Mouse (Mus musculus) testis, adult 2 months (tissue): ENCODE results near the gene Cipc. TPM values are rescaled to one million over a fixed set of nuclear protein-coding genes. Genes with fewer than 3 reads are reported as not detected.

Source experiments
- H3K27ac ChIP-seq: fragments of 200-500 bp; 2 replicates; pipeline ENCODE4 v1.5.1; 2012; ENCODE audit warnings: low read depth, low read length; ENCODE audit not compliant: control insufficient read depth, insufficient read depth
- H3K27me3 ChIP-seq: fragments of 200-500 bp; 2 replicates; pipeline ENCODE4 v1.6.1; 2012; ENCODE audit warnings: mild to moderate bottlenecking, low read length, moderate library complexity; ENCODE audit not compliant: control insufficient read depth, insufficient read depth
- H3K36me3 ChIP-seq: fragments of 200-500 bp; 2 replicates; pipeline ENCODE4 v1.6.1; 2012; ENCODE audit warnings: mild to moderate bottlenecking, low read length; ENCODE audit not compliant: control insufficient read depth, insufficient read depth
- H3K4me1 ChIP-seq: fragments of 200-500 bp; 2 replicates; pipeline ENCODE4 v1.6.1; 2012; ENCODE audit warnings: low read length; ENCODE audit not compliant: control insufficient read depth, insufficient read depth
- H3K4me3 ChIP-seq: fragments of 200-500 bp; 2 replicates; pipeline ENCODE4 v1.5.1; 2012; ENCODE audit warnings: low read depth, mild to moderate bottlenecking, low read length, moderate library complexity, mixed read lengths; ENCODE audit not compliant: control insufficient read depth
- CTCF ChIP-seq: fragments of 200-500 bp; IDR thresholded peaks from 2 replicates; pipeline ENCODE4 v1.5.1; 2012; ENCODE audit warnings: low read depth, mild to moderate bottlenecking, inconsistent platforms, low read length, moderate library complexity; ENCODE audit not compliant: control insufficient read depth, insufficient read depth, insufficient replicate concordance
- POLR2A ChIP-seq: fragments of 200-500 bp; IDR thresholded peaks from 2 replicates; pipeline ENCODE4 v1.6.1; 2012; ENCODE audit warnings: low read depth, mild to moderate bottlenecking, inconsistent platforms, low read length, moderate library complexity; ENCODE audit not compliant: control insufficient read depth
- polyA plus RNA-seq: library from polyadenylated mRNA; depleted of rRNA; stranded (reverse); fragments of >200 nt; gene quantifications from 2 replicates; pipeline ENCODE4 v1.2.3, GENCODE M21; 2012

Cipc gene
- polyA plus RNA-seq, 1 experiment, result 42.7 TPM

DNA sequence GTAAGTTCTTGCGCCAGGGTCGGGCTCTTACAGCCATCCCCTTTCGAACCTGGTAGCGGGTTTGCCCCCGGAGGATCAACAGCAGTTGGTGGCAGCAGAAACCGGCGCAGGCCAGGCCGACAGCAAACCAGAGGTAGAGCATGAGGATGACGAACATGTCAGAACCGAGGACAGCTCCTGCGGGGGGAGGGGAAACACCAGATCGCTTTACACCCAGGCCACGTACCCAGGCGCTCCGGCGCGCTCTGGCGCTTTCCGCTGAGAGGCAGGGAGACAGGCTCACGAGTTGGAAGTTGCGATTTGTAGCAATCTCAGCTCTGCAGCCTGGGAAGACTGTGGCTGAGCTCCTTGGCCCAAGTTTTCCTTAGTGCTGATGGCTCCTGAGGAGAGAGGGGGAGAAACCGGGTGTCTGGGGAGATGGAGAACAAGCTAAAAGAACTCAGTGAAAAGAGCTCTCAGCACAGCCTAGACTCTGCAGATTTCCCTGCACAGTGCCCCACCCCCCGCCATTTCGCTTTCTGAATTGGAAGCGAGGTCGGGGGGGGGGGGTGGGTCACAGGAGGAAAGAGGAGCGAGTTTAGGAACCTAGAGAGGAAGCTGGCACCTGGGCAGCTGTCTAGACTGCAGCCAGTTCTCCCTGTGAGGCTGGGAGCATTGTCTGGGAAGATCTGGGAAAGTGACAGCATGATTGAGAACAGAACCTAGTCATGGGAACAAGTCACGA lies 36.8 kb downstream of the Cipc start:
- TF ChIP-seq CTCF (no peak), POLR2A (no peak)
- Histone ChIP-seq H3K4me1 (peaks cover 3% of the 10 kb centered on the region; the same call in 1 of the 2 replicates), H3K27me3 (no peaks in the 10 kb centered on the region), H3K36me3 (no peaks in the 10 kb centered on the region), H3K27ac (no peak overlapping the region), H3K4me3 (no peak overlapping the region)

DNA sequence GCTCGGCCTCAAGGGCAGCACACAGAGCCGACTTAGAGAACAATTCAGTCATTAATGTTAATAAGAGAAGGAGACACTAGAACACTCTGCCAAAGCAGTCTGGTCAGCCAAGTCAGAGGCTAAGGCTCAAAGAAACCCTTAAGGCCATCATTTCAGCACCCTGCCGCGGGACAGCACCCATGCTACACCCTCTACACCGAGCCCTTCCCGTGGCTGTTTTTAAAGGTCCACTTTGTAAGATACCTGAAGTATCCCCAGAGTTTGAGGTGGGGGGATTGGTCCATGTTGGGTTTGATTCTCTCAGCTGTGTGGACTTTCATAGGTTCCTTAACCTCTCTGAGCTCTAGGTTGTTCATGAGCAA lies 37.3 kb downstream of the Cipc start:
- no peaks in the 10 kb centered on the region for H3K36me3 ChIP-seq
- H3K27me3 ChIP-seq, result no peaks in the 10 kb centered on the region
- H3K4me3 ChIP-seq, result no peak overlapping the region
- TF ChIP-seq POLR2A, result no peak
- TF ChIP-seq CTCF, result no peak
- H3K27ac ChIP-seq, result no peak overlapping the region
- peaks cover 3% of the 10 kb centered on the region; the same call in 1 of the 2 replicates for H3K4me1 ChIP-seq

DNA sequence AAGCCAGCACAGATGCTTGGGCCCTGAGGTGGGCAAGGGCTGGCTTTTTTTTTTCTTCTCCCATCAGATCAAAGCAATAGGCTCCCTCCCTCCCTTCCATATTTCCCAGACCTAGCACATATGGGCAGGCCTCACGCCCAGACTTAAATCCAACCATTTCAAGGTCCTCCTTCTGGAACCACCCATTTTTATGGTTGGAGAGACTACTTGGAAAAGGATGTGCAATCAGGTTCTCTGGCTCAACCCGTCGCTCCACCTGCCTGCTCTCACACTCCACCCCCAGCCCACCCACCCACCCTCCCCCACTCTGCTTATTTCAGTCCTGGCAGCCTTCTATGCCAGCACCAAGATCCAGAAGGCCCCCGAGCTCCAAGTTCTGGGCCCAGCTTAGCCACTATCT lies 39.7 kb downstream of the Cipc start:
- no peaks in the 10 kb centered on the region; the same call in 1 of the 2 replicates for H3K27me3 ChIP-seq
- peaks cover 6% of the 10 kb centered on the region; the same call in 1 of the 2 replicates for H3K4me1 ChIP-seq
- H3K36me3 ChIP-seq, result no peaks in the 10 kb centered on the region
- H3K4me3 ChIP-seq, result no peak overlapping the region
- TF ChIP-seq CTCF, result no peak
- TF ChIP-seq POLR2A, result no peak
- no peak overlapping the region for H3K27ac ChIP-seq

- TF ChIP-seq POLR2A (no peak), CTCF (no peak)
- peaks cover 4% of the 10 kb centered on the region; the same call in 1 of the 2 replicates for H3K4me1 ChIP-seq
- no peak overlapping the region for H3K4me3 ChIP-seq
- H3K27me3 ChIP-seq, result no peaks in the 10 kb centered on the region; the same call in 1 of the 2 replicates
- H3K27ac ChIP-seq, result no peak overlapping the region
- H3K36me3 ChIP-seq, result no peaks in the 10 kb centered on the region
Observed at GRCm38 (mm10) chr12:86988227-86988626, 41.4 kb downstream of the Cipc start.

- no peaks in the 10 kb centered on the region for H3K36me3 ChIP-seq
- H3K27ac ChIP-seq, result no peak overlapping the region
- no peaks in the 10 kb centered on the region; the same call in 1 of the 2 replicates for H3K27me3 ChIP-seq
- no peak for TF ChIP-seq POLR2A
- no peak for TF ChIP-seq CTCF
- peaks cover 3% of the 10 kb centered on the region; the same call in 1 of the 2 replicates for H3K4me1 ChIP-seq
- no peak overlapping the region for H3K4me3 ChIP-seq
Observed at GRCm38 (mm10) chr12:86989378-86989777, 42.5 kb downstream of the Cipc start.

GRCm38 (mm10) chr12:86989890-86990754 lies 43.3 kb downstream of the Cipc start, which contains the start of gene Zdhhc22:
Zdhhc22 (minus strand) TSS chr12:86990430.
- no peak within 1 kb of the TSS; the same call in 1 of the 2 replicates for H3K4me3 ChIP-seq
- no peaks in the 10 kb centered on the region; the same call in 1 of the 2 replicates for H3K27me3 ChIP-seq
- no peak for TF ChIP-seq CTCF
- peaks cover 3% of the 10 kb centered on the region; the same call in 1 of the 2 replicates for H3K4me1 ChIP-seq
- no peak within 1 kb of the TSS for H3K27ac ChIP-seq
- no peaks in the 10 kb centered on the region for H3K36me3 ChIP-seq

- Histone ChIP-seq H3K27ac (no peak overlapping the region), H3K4me3 (no peak overlapping the region), H3K27me3 (no peaks in the 10 kb centered on the region; the same call in 1 of the 2 replicates), H3K36me3 (no peaks in the 10 kb centered on the region), H3K4me1 (peaks cover 3% of the 10 kb centered on the region; the same call in 1 of the 2 replicates)
- TF ChIP-seq POLR2A (no peak), CTCF (no peak)
Observed at GRCm38 (mm10) chr12:86990755-86991110, 43.9 kb downstream of the Cipc start.
